Mouse (Mus musculus) T-helper 1 cell (primary cell): Measurements from ENCODE around the gene Pramef17.
"Not testable (repeated sequence)": the region's sequence is repeated elsewhere in the genome, so short reads cannot be mapped to it uniquely, and the experiment has no call there.

Experiments used
- in situ Hi-C: fragments of 300-600 bp; cut with MboI, MseI; formaldehyde crosslinking; loops from one replicate; pipeline ENCODE4 v1.15.1; 2025; ENCODE audit warnings: high pct_unique_total_duplicates

Gene Pramef17

DNA sequence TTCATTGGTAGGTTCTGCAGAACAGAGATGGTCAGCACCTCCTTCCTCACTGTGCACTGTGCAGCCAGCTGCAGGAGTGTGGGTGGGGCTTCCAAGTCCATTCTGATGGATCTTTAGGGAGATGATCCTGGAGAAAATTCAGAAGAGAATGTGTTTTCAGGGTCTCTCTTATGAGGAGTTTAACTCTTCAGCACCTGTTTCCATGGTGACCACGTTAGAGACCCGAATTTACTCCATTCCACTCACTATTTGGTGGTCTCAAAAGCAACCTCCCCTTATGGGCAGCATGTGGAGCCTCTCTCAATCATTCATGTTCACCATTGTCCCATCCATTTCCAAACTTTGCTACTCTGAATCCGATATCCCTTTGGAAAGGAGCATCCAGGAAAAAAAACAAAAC is at the start of gene Pramef17:
Gene Pramef17 (minus strand): TSS at position 101 of the 400 bp plus-strand sequence.
- in situ Hi-C loops = loop anchor here (5.0 kb wide), 1 partner anchor 338 kb away; the partner anchor contains the start of gene Gm13128

DNA sequence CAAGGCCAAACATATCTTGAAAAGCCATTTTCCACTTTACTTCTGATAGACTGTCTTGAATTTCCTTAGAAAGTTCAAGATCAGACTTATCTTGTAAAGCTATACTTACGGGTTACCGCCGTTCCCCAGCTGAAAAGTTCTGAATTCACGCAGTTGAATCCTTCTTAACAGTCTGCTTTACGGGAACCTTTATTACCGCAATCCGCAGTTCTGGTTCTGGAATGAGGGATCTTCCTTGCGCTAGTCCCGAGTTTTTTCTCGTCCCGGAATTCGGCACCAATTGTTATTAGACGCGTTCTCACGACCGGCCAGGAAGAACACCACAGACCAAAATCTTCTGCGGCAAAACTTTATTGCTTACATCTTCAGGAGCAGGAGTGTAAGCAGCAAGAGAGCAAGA is 6.0 kb downstream of the Pramef17 start:
- in situ Hi-C loops = not testable (repeated sequence)

DNA sequence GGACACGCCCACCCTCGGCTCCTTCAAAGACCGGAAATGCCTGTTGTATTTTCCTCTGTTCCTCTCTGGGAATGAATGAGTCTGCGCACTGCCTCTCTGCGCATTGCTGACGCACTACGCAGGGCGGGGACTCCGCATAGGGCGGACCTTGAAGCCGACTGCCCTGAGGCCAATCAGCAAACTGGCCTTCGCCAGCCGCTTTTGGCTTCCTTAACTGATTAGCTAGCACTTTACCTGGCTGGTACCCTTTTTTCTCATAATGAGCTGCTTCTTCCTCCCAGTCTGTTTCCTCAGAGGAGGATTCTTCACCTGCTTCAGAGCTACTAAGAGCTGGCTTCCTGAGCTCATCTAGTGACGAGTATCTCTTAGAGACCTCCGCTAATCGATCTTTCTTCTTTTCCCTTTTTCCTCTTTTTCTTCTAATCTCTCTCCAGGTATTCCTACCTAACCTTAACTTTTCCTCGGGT is 6.7 kb downstream of the Pramef17 start:
- in situ Hi-C loops = not testable (repeated sequence)

DNA sequence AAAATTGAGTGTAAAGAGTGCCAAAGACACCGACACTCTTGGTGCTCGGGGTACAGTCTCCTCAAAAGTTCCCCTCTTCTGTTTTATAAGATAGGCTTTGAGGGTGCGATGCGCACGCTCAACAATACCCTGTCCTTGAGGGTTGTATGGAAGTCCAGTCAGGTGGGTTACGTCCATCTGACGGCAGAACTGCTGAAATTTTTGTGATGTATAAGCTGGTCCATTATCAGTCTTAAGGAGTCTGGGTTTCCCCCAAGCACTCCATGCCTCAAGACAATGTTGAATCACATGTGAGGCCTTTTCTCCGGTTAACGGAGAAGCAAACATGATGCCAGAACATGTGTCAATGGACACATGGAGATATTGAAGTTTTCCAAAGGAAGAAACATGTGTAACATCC is 8.4 kb downstream of the Pramef17 start:
- in situ Hi-C loops = not testable (repeated sequence)

DNA sequence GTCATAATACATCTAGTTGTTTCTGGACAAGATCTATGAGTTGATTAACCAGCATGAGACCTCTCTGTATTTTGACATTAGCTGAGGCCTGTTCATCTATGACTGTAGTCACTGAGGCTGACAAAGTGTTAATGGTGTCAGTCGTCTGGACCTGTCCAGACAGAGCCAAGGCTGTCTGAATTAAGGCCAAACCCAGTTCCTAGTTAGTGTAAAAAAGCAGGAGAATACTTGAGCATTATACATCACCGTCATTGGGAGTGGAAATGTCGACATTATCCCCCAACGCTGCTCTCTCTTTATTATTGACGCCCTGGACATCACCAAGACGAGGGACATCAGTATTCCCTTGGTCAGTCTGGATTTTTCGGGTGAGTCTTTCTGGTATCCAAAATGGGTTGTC is 9.0 kb downstream of the Pramef17 start:
- in situ Hi-C loops = not testable (repeated sequence)

DNA sequence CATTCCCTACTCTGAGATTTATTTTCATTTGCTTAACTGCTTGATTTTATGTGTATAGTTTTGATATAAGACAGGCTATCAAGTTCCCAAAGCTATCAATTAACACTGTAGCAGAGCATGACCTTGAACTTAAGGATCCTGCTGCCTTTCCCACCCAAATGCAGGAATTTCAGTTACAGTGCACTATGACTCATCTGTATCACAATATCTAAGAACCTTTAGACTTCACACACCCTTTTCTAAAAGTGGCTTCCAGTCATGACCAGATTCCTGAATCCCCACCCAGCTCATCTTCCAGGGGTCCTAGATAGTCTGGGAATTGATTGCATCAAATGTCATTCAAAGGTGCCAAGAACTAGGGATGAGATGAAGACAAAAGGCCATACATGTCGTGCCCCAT is 10.7 kb downstream of the Pramef17 start:
- in situ Hi-C loops = not testable (repeated sequence)

DNA sequence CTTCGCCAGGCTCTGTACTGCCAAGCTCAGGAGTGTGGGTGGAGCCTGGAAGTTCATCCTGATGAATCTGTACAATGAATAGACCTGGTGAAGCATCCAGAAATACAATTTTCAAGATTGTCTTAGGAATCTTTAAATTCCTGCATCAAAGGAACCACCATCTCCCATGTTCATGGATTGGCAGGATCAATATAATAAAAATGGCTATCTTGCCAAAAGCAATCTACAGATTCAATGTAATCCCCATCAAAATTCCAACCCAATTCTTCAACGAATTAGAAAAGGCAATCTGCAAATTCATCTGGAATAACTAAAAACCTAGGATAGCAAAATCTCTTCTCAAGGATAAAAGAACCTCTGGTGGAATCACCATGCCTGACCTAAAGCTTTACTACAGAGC is 27.3 kb downstream of the Pramef17 start, which contains the start of gene Gm13101:
Gene Gm13101 (minus strand): TSS at position 101 of the 400 bp plus-strand sequence.
- in situ Hi-C loops = loop anchor here (5.0 kb wide), 1 partner anchor 380 kb away; no protein-coding TSS in a partner anchor

DNA sequence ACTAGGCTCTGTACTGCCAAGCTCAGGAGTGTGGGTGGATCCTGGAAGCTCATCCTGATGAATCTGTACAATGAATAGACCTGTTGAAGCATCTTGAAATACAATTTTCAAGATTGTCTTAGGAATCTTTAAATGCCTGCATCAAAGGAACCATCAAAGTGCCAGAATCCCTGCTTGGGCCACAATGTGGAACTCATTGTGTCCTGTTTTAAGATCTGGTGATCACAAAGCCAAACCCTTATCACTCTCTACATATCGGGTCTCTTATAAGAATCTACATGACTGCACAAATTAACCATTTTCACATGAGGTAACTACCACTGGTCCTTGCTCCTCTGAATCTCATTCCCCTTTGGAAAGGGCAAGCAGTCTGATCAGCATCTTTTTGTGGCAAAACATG is 43.3 kb downstream of the Pramef17 start, which contains the start of gene Pramef25:
Gene Pramef25 (minus strand): TSS at position 101 of the 400 bp plus-strand sequence.
- in situ Hi-C loops = not testable (repeated sequence)
